Mouse (Mus musculus) hindbrain, embryonic 14.5 days (tissue): ENCODE data around the gene Efhb. TPM values are rescaled to one million over a fixed set of nuclear protein-coding genes. Genes with fewer than 3 reads are reported as not detected.

Source experiments
- ATAC-seq: fragments of 200-750 bp; cut with Nextera tagmentation; 2 replicates; pipeline ENCODE4 v1.8.0; 2017; ENCODE audit warnings: moderate number of reproducible peaks, mild to moderate bottlenecking, moderate TSS enrichment, moderate library complexity; ENCODE audit not compliant: low FRiP score
- DNase-seq: peaks from one replicate; pipeline ENCODE4 v3.0.0-alpha.2; 2015; ENCODE audit warnings: low spot score
- H3K27ac ChIP-seq: fragments of 300-500 bp; sonication (generic); 2 replicates; pipeline ENCODE4 v1.5.1; 2014; ENCODE audit warnings: mild to moderate bottlenecking, moderate library complexity
- H3K27me3 ChIP-seq: fragments of 300-500 bp; sonication (generic); 2 replicates; pipeline ENCODE4 v1.6.1; 2014; ENCODE audit warnings: mild to moderate bottlenecking, low read length, mixed read lengths; ENCODE audit not compliant: control insufficient read depth, insufficient read depth
- H3K36me3 ChIP-seq: fragments of 300-500 bp; sonication (generic); replicated peaks from 2 replicates; pipeline ENCODE4 v1.6.1; 2014; ENCODE audit not compliant: control insufficient read depth, insufficient read depth
- H3K4me1 ChIP-seq: fragments of 300-500 bp; sonication (generic); replicated peaks from 2 replicates; pipeline ENCODE4 v1.6.1; 2014; ENCODE audit warnings: antibody characterized with exemption, low read length, mixed read lengths; ENCODE audit not compliant: control insufficient read depth, insufficient read depth
- H3K4me2 ChIP-seq: fragments of 300-500 bp; sonication (generic); replicated peaks from 2 replicates; pipeline ENCODE4 v1.6.1; 2014; ENCODE audit warnings: mild to moderate bottlenecking, moderate library complexity
- H3K4me3 ChIP-seq: fragments of 300-500 bp; sonication (generic); replicated peaks from 2 replicates; pipeline ENCODE4 v1.5.1; 2014; ENCODE audit warnings: mild to moderate bottlenecking, low read length
- H3K9ac ChIP-seq: fragments of 300-500 bp; sonication (generic); 2 replicates; pipeline ENCODE4 v1.6.1; 2014
- H3K9me3 ChIP-seq: fragments of 300-500 bp; sonication (generic); 2 replicates; pipeline ENCODE4 v1.6.1; 2016; ENCODE audit warnings: low read length; ENCODE audit not compliant: control insufficient read depth
- WGBS: fragments of 180-500 bp; shearing (Covaris S2); extraction: QIAGEN DNeasy Blood & Tissue Kit; methylation state at CpG from one replicate; pipeline ENCODE4 v1.1.7; 2014; 5-methylcytosine and 5-hydroxymethylcytosine counted together
- polyA plus RNA-seq: library from polyadenylated mRNA; unstranded; fragments of >200 nt; fragmentation: Nextera tagmentation; extraction: Ambion mirVana; gene quantifications from 2 replicates; pipeline ENCODE4 v1.2.1, GENCODE M21; 2014

Efhb gene
- 0.83 and 1.4 TPM in 2 replicates for polyA plus RNA-seq

- Histone ChIP-seq H3K9ac (peak within 1 kb of the TSS; percentile 57), H3K27ac (no peak within 1 kb of the TSS), H3K9me3 (no peaks in the 10 kb centered on the region), H3K27me3 (no peaks in the 10 kb centered on the region), H3K4me1 (peaks cover 11% of the 10 kb centered on the region; the same call in 1 of the 2 replicates), H3K4me3 (peak within 1 kb of the TSS; percentile 38), H3K4me2 (peak within 1 kb of the TSS; percentile 88), H3K36me3 (no peaks in the 10 kb centered on the region)
- DNase-seq: peak; percentile 86
- 21% methylated on average over 26 of the region's 26 CpGs for WGBS
- peak; percentile 96 for ATAC-seq
These were observed at the start of gene Efhb for GRCm38 (mm10) chr17:53462603-53463495. Gene Efhb, minus strand, starts transcription at chr17:53463321.

DNA sequence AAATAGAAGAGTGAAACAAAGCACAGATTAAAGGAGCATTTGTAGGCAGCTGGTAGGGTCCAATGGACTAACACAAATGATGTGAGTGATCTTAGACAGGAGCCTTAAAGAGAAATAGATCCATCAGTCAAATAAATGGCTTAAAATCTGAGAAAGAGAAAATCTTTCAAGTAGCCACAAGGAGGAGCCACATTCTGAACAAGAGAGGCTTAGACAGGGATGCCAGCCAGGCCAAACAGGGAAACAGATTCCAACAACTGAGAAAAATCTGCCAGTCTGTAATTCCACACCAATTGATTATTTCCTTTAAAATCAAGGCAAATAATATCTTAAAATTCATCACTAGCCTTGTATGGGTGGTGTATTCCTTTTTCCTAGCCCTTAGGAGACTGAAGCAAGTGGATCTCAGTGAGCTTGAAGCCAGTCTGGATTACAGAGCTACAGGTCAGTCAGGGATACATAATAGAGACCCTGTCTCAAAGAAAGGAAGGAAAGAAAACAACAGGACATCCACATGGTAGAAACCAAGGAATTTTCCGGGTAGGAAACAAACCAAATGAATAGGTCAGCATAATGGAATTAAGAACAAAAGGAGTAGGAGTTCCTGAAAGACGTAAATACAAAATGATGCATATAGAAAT, 49.3 kb upstream of the Efhb start:
- ATAC-seq: peak; percentile 53; the same call in 1 of the 2 replicates
- no peak overlapping the region for H3K4me2 ChIP-seq
- 86% methylated on average over 2 of the region's 2 CpGs for WGBS
- no peak overlapping the region for H3K9ac ChIP-seq
- H3K27ac ChIP-seq: no peak overlapping the region
- no peak overlapping the region for H3K4me3 ChIP-seq
- no peaks in the 10 kb centered on the region for H3K9me3 ChIP-seq
- DNase-seq: peak; percentile 60
- no peaks in the 10 kb centered on the region for H3K4me1 ChIP-seq
- H3K27me3 ChIP-seq: no peaks in the 10 kb centered on the region
- H3K36me3 ChIP-seq: peaks cover 5% of the 10 kb centered on the region

DNA sequence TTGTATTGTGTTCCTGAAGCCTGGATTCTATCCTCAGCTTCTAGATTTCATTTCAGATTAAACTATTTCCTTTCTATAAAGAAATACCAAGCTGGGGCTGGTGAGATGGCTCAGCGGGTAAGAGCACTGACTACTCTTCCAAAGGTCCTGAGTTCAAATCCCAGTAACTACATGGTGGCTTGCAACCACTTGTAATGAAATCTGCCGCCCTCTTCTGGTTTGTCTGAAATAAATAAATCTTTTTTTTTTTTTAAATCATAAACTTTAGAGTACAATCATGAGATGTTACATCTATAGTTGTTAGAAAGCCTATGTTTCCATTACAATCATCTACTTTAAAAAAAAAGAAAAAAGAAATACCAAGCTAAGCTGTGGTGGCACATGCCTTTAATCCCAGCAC, 39.8 kb upstream of the Efhb start:
- H3K4me2 ChIP-seq: no peak overlapping the region
- WGBS: 95% methylated on average over 2 of the region's 2 CpGs
- no peaks in the 10 kb centered on the region for H3K9me3 ChIP-seq
- ATAC-seq (no peak), DNase-seq (no peak)
- H3K4me1 ChIP-seq: no peaks in the 10 kb centered on the region
- no peak overlapping the region for H3K27ac ChIP-seq
- H3K27me3 ChIP-seq: no peaks in the 10 kb centered on the region
- H3K9ac ChIP-seq: no peak overlapping the region
- H3K4me3 ChIP-seq: no peak overlapping the region
- peaks cover 61% of the 10 kb centered on the region for H3K36me3 ChIP-seq

- no peak for DNase-seq
These were observed 25.9 kb upstream of the Efhb start for GRCm38 (mm10) chr17:53489007-53489378.

GRCm38 (mm10) chr17:53488291-53489006, 25.3 kb upstream of the Efhb start:
- peaks cover 67% of the 10 kb centered on the region for H3K36me3 ChIP-seq
- H3K4me2 ChIP-seq: no peak overlapping the region
- no peak overlapping the region for H3K9ac ChIP-seq
- H3K4me3 ChIP-seq: no peak overlapping the region
- H3K9me3 ChIP-seq: no peaks in the 10 kb centered on the region
- no peak overlapping the region for H3K27ac ChIP-seq
- no peak for ATAC-seq
- no peak for DNase-seq
- 95% methylated on average over 4 of the region's 4 CpGs for WGBS
- H3K27me3 ChIP-seq: no peaks in the 10 kb centered on the region
- H3K4me1 ChIP-seq: no peaks in the 10 kb centered on the region

More at GRCm38 (mm10) chr17:53489007-53489378, 25.9 kb upstream of the Efhb start:
- no peak overlapping the region for H3K27ac ChIP-seq
- H3K4me3 ChIP-seq: no peak overlapping the region
- peaks cover 69% of the 10 kb centered on the region for H3K36me3 ChIP-seq
- no peaks in the 10 kb centered on the region for H3K27me3 ChIP-seq
- no peaks in the 10 kb centered on the region for H3K4me1 ChIP-seq
- H3K9me3 ChIP-seq: no peaks in the 10 kb centered on the region
- H3K9ac ChIP-seq: no peak overlapping the region
- H3K4me2 ChIP-seq: no peak overlapping the region
- no peak for ATAC-seq
- 97% methylated on average over 1 of the region's 1 CpGs for WGBS

DNA sequence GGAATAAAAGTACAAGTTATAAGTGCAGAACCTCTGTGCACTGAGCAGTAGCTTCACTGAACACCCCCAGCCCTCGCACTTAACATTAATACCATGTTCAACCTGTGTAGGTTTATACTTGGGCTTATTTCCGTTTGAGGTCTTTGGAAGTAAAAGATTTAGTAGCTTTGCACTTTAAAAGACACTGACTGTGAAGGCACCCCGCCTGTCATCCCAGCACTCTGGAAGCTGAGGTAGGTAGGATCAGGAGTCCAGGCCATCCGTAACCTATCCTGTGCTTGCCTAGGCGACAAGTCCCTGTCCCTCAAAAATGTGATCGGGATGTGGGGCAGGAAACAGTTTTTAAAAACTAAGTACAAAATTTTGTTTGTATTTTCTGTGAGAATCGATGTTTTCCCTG, 17.3 kb upstream of the Efhb start:
- H3K9me3 ChIP-seq: no peaks in the 10 kb centered on the region
- no peak overlapping the region for H3K27ac ChIP-seq
- no peak for ATAC-seq
- peaks cover 17% of the 10 kb centered on the region for H3K36me3 ChIP-seq
- H3K27me3 ChIP-seq: no peaks in the 10 kb centered on the region
- H3K9ac ChIP-seq: peak overlapping the region; percentile 84
- peaks cover 27% of the 10 kb centered on the region for H3K4me1 ChIP-seq
- DNase-seq: no peak
- 55% methylated on average over 7 of the region's 7 CpGs for WGBS
- H3K4me2 ChIP-seq: peak overlapping the region; percentile 85
- H3K4me3 ChIP-seq: peak overlapping the region; percentile 98

GRCm38 (mm10) chr17:53479604-53480041, 16.5 kb upstream of the Efhb start:
- H3K36me3 ChIP-seq: peaks cover 10% of the 10 kb centered on the region

GRCm38 (mm10) chr17:53478858-53479603, 15.9 kb upstream of the Efhb start, which contains the start of gene Rab5a:
Gene Rab5a, plus strand, starts transcription at chr17:53479234.
- Histone ChIP-seq H3K4me1 (peaks cover 27% of the 10 kb centered on the region), H3K9ac (peak within 1 kb of the TSS; percentile 84), H3K9me3 (no peaks in the 10 kb centered on the region), H3K4me3 (peak within 1 kb of the TSS; percentile 98), H3K4me2 (peak within 1 kb of the TSS; percentile 85), H3K36me3 (peaks cover 4% of the 10 kb centered on the region), H3K27ac (peak within 1 kb of the TSS; percentile 99), H3K27me3 (no peaks in the 10 kb centered on the region)
- under 1% methylated on average over 75 of the region's 82 CpGs for WGBS
- DNase-seq (peak; percentile 100), ATAC-seq (peak; percentile 98)

More at GRCm38 (mm10) chr17:53479604-53480041, 16.5 kb upstream of the Efhb start:
- DNase-seq (no peak), ATAC-seq (peak; percentile 21; the same call in 1 of the 2 replicates)
- no peaks in the 10 kb centered on the region for H3K27me3 ChIP-seq
- H3K27ac ChIP-seq: peak overlapping the region; percentile 99
- H3K9me3 ChIP-seq: no peaks in the 10 kb centered on the region
- H3K4me1 ChIP-seq: peaks cover 27% of the 10 kb centered on the region
- peak overlapping the region; percentile 85 for H3K4me2 ChIP-seq
- under 1% methylated on average over 33 of the region's 33 CpGs for WGBS
- H3K4me3 ChIP-seq: peak overlapping the region; percentile 98
- peak overlapping the region; percentile 84 for H3K9ac ChIP-seq
